Mouse (Mus musculus): ENCODE measurements around the gene Agl. TPM values are rescaled to one million over a fixed set of nuclear protein-coding genes. Genes with fewer than 3 reads are reported as not detected.
"Not testable (repeated sequence)": the region's sequence is repeated elsewhere in the genome, so short reads cannot be mapped to it uniquely, and the experiment has no call there.

Gene Agl
- polyA plus RNA-seq, 1 experiment from 2014 or later: 8.9 TPM

DNA sequence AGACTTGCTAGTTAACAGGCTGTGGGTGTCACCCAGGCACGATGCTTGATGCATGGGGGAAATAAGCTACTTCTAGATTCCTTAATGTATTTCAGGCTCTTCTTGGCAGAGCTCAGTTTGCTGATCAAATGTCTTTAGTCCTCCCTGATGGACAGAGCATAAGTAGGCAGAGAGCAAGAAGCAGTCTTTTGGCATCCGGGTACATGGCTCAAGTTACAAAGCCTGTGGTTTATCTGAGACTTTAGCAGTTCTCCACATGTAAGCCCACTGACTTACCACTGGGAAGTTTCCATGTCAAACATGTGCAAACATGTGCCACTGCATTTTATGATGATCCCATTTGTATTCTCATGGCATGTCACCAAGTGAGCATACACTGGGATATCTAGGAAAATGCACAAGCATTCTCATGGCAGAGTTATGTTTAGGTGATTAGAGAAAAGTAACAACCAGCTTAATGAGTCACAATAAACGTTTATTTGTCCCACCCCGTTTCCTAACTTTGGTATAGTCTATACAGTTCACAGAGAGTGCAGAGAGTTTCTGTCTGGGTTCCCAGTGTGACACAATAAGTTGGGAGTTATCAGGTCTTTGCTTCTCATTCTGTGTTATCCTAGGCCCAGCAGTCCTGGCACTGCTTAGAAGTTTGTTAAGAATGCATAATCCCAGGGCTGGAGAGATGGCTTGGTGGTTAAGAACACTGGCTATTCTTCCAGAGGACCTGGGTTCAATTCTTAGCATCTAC lies 18.7 kb upstream of the Agl start:
- H3K4me1 ChIP-seq (replicated peaks; ENCODE audit: control insufficient read depth, insufficient read depth): no peaks in the 10 kb centered on the region
- TF ChIP-seq EP300 (optimal IDR thresholded peaks at IDR 0.05): no peak
- H3K27me3 ChIP-seq (ENCODE audit: control insufficient read depth, insufficient read depth, low read length): no peaks in the 10 kb centered on the region
- H3K4me2 ChIP-seq (replicated peaks; ENCODE audit: low read depth): no peak overlapping the region
- no peaks in the 10 kb centered on the region for H3K9me3 ChIP-seq (ENCODE audit: control insufficient read depth, low read length)
- 53% methylated on average over 4 of the region's 4 CpGs for WGBS
- ATAC-seq (ENCODE audit: low FRiP score, low TSS enrichment) (peak; percentile 42; the same call in 1 of the 2 replicates), DNase-seq (ENCODE audit: low spot score) (no peak)
- H3K36me3 ChIP-seq (ENCODE audit: control insufficient read depth, insufficient read depth, low read length): no peaks in the 10 kb centered on the region
- no peak overlapping the region for H3K4me3 ChIP-seq (ENCODE audit: low read depth, low read length)
- H3K27ac ChIP-seq (replicated peaks): no peak overlapping the region
- no peak overlapping the region for H3K9ac ChIP-seq (ENCODE audit: low read length)

DNA sequence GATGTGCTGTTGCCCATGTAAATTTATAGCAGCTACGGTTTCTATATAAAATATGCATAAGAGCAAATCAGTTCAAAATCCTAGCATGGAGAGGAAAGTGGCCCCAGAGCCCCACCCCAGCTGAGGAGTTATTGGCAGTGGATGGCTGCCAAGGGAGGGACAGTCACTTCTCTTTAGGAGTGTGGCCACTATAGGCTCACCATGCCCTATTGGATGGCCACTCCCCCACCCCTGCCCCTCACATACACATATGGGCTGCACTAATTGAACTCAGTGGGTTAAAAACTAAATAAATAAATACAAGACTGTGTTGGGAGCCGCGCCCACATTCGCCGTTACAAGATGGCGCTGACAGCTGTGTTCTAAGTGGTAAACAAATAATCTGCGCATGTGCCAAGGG lies 9.3 kb upstream of the Agl start:
- H3K4me2 ChIP-seq (replicated peaks; ENCODE audit: low read depth): no peak overlapping the region
- no peak overlapping the region for H3K9ac ChIP-seq (ENCODE audit: low read length)
- H3K27ac ChIP-seq (replicated peaks): no peak overlapping the region
- H3K4me3 ChIP-seq (ENCODE audit: low read depth, low read length): no peak overlapping the region
- no peaks in the 10 kb centered on the region for H3K4me1 ChIP-seq (replicated peaks; ENCODE audit: control insufficient read depth, insufficient read depth)
- H3K9me3 ChIP-seq (ENCODE audit: control insufficient read depth, low read length): no peaks in the 10 kb centered on the region
- H3K36me3 ChIP-seq (ENCODE audit: control insufficient read depth, insufficient read depth, low read length): no peaks in the 10 kb centered on the region
- 94% methylated on average over 7 of the region's 7 CpGs for WGBS
- no peak for ATAC-seq (ENCODE audit: low FRiP score, low TSS enrichment)
- H3K27me3 ChIP-seq (ENCODE audit: control insufficient read depth, insufficient read depth, low read length): no peaks in the 10 kb centered on the region
- TF ChIP-seq CTCF (IDR thresholded peaks at IDR 0.05; ENCODE audit: low read depth): no peak
- no peak for TF ChIP-seq EP300 (optimal IDR thresholded peaks at IDR 0.05)
- DNase-seq (ENCODE audit: low spot score): no peak

DNA sequence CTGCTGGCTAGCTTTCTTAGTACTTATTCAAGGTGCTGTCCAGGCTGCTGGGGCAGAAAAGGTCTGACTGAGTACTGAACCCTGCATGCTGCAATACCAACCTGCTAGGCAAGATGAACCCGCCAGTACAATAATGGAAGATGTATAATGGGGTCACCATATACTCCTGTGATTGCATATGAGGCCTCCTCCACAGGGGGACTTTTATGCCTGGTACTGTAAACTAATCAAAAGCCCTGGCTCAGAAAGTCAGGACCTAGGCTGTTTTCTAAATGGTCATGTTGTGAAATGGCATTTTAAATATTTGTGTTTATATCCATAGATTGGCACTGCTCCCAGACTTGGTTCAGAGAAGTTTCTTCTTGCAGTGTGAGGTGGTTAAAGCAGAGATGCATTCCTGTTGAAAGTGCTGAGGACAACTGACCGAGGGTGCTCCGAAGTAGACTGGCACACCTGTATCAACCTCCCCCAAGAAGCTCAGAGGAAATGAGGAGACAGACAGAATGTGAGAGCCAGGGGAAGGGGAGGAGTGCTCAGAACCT lies 8.8 kb upstream of the Agl start:
- Histone ChIP-seq H3K9ac (ENCODE audit: low read length) (no peak overlapping the region), H3K9me3 (ENCODE audit: control insufficient read depth, low read length) (no peaks in the 10 kb centered on the region)
- WGBS: 61% methylated on average over 3 of the region's 3 CpGs

DNA sequence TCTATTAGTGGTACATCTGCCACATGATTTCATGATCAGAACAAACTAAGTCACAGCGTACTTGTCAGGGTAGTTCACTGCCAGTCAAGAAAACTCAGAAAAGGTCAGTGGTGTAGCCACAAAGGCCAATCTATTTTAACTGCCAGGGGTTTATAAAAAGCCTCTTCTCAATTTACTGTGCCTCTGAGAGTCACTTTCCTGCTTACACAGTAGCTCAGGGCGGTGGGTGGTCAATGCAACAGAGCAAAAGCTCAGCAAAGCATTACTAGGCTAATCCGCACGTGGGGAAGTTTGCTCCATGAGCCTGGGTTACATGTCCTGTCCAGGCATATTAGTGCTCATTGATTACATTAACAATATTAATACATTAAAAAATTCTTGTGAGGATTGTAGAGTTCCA lies 8.0 kb upstream of the Agl start:
- TF ChIP-seq EP300 (optimal IDR thresholded peaks at IDR 0.05) (no peak), CTCF (IDR thresholded peaks at IDR 0.05; ENCODE audit: low read depth) (no peak)
- no peak for DNase-seq (ENCODE audit: low spot score)
- H3K9me3 ChIP-seq (ENCODE audit: control insufficient read depth, low read length): no peaks in the 10 kb centered on the region
- 77% methylated on average over 4 of the region's 4 CpGs for WGBS
- no peaks in the 10 kb centered on the region for H3K4me1 ChIP-seq (replicated peaks; ENCODE audit: control insufficient read depth, insufficient read depth)
- H3K36me3 ChIP-seq (ENCODE audit: control insufficient read depth, insufficient read depth, low read length): no peaks in the 10 kb centered on the region
- H3K4me2 ChIP-seq (replicated peaks; ENCODE audit: low read depth): no peak overlapping the region
- no peak overlapping the region for H3K27ac ChIP-seq (replicated peaks)
- no peak overlapping the region for H3K4me3 ChIP-seq (ENCODE audit: low read depth, low read length)
- no peak for ATAC-seq (ENCODE audit: low FRiP score, low TSS enrichment)
- no peak overlapping the region for H3K9ac ChIP-seq (ENCODE audit: low read length)
- no peaks in the 10 kb centered on the region for H3K27me3 ChIP-seq (ENCODE audit: control insufficient read depth, insufficient read depth, low read length)

More for the DNA sequence above, 8.8 kb upstream of the Agl start:
- Histone ChIP-seq H3K27me3 (ENCODE audit: control insufficient read depth, insufficient read depth, low read length) (no peaks in the 10 kb centered on the region), H3K27ac (replicated peaks) (no peak overlapping the region), H3K4me1 (replicated peaks; ENCODE audit: control insufficient read depth, insufficient read depth) (no peaks in the 10 kb centered on the region), H3K36me3 (ENCODE audit: control insufficient read depth, insufficient read depth, low read length) (no peaks in the 10 kb centered on the region), H3K4me3 (ENCODE audit: low read depth, low read length) (no peak overlapping the region), H3K4me2 (replicated peaks; ENCODE audit: low read depth) (no peak overlapping the region)
- no peak for ATAC-seq (ENCODE audit: low FRiP score, low TSS enrichment)
- DNase-seq (ENCODE audit: low spot score): no peak
- no peak for TF ChIP-seq EP300 (optimal IDR thresholded peaks at IDR 0.05)
- TF ChIP-seq CTCF (IDR thresholded peaks at IDR 0.05; ENCODE audit: low read depth): no peak

GRCm38 (mm10) chr3:116815305-116815797 lies 7.4 kb upstream of the Agl start:
- WGBS: 72% methylated on average over 6 of the region's 6 CpGs
- Histone ChIP-seq H3K27me3 (ENCODE audit: control insufficient read depth, insufficient read depth, low read length) (no peaks in the 10 kb centered on the region), H3K4me3 (ENCODE audit: low read depth, low read length) (no peak overlapping the region), H3K9ac (ENCODE audit: low read length) (no peak overlapping the region), H3K4me1 (replicated peaks; ENCODE audit: control insufficient read depth, insufficient read depth) (no peaks in the 10 kb centered on the region), H3K36me3 (ENCODE audit: control insufficient read depth, insufficient read depth, low read length) (no peaks in the 10 kb centered on the region), H3K9me3 (ENCODE audit: control insufficient read depth, low read length) (no peaks in the 10 kb centered on the region), H3K4me2 (replicated peaks; ENCODE audit: low read depth) (no peak overlapping the region), H3K27ac (replicated peaks) (no peak overlapping the region)
- ATAC-seq (ENCODE audit: low FRiP score, low TSS enrichment) (no peak), DNase-seq (ENCODE audit: low spot score) (no peak)
- TF ChIP-seq EP300 (optimal IDR thresholded peaks at IDR 0.05) (no peak), CTCF (IDR thresholded peaks at IDR 0.05; ENCODE audit: low read depth) (no peak)

- H3K4me2 ChIP-seq (replicated peaks; ENCODE audit: low read depth): no peak overlapping the region
- H3K9me3 ChIP-seq (ENCODE audit: control insufficient read depth, low read length): no peaks in the 10 kb centered on the region
- H3K4me3 ChIP-seq (ENCODE audit: low read depth, low read length): no peak overlapping the region
- WGBS: 71% methylated on average over 2 of the region's 2 CpGs
- no peak overlapping the region for H3K27ac ChIP-seq (replicated peaks)
- no peak for ATAC-seq (ENCODE audit: low FRiP score, low TSS enrichment)
- TF ChIP-seq EP300 (optimal IDR thresholded peaks at IDR 0.05): no peak
- no peak for TF ChIP-seq CTCF (IDR thresholded peaks at IDR 0.05; ENCODE audit: low read depth)
- H3K36me3 ChIP-seq (ENCODE audit: control insufficient read depth, insufficient read depth, low read length): no peaks in the 10 kb centered on the region
- H3K9ac ChIP-seq (ENCODE audit: low read length): no peak overlapping the region
- DNase-seq (ENCODE audit: low spot score): no peak
- no peaks in the 10 kb centered on the region for H3K4me1 ChIP-seq (replicated peaks; ENCODE audit: control insufficient read depth, insufficient read depth)
- no peaks in the 10 kb centered on the region for H3K27me3 ChIP-seq (ENCODE audit: control insufficient read depth, insufficient read depth, low read length)
These were observed 5.0 kb upstream of the Agl start for GRCm38 (mm10) chr3:116812946-116813345.

DNA sequence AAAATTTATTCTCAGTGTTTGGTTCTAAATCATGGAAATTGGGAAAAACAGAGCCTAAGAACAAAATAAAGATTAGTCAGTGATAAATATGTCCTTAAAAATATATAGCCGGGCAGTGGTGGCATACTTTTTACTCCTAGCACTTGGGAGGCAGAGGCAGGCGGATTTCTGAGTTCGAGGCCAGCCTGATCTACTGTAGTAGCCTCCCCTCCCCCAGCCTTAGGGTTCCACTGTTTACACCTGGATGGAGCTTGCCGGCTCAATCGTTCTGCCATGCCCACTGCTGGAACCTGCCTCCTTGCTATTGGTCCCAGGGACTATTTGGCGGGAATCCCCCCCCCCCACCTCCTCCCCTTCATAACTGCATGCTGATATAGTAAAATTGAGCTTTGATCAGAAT lies 2.4 kb upstream of the Agl start:
- WGBS: 75% methylated on average over 6 of the region's 6 CpGs
- not testable (repeated sequence) for H3K9me3 ChIP-seq (ENCODE audit: control insufficient read depth, low read length); H3K4me1 ChIP-seq (replicated peaks; ENCODE audit: control insufficient read depth, insufficient read depth); H3K36me3 ChIP-seq (ENCODE audit: control insufficient read depth, insufficient read depth, low read length); H3K4me2 ChIP-seq (replicated peaks; ENCODE audit: low read depth); H3K27me3 ChIP-seq (ENCODE audit: control insufficient read depth, insufficient read depth, low read length); H3K9ac ChIP-seq (ENCODE audit: low read length); DNase-seq (ENCODE audit: low spot score); ATAC-seq (ENCODE audit: low FRiP score, low TSS enrichment); H3K4me3 ChIP-seq (ENCODE audit: low read depth, low read length); H3K27ac ChIP-seq (replicated peaks)

Data from stomach, postnatal 0 days (tissue).